Mouse (Mus musculus) right cerebral cortex, postnatal 25 days (tissue): Measurements from ENCODE around the gene Mus81.
A peak's percentile ranks its signal among the peaks of the same experiment; 100 is the strongest.
"Not testable (repeated sequence)": the region's sequence is repeated elsewhere in the genome, so short reads cannot be mapped to it uniquely, and the experiment has no call there.

ENCODE experiments used
- DNase-seq: peaks from one replicate; pipeline ENCODE4 v3.0.0; 2022

The Mus81 gene

DNA sequence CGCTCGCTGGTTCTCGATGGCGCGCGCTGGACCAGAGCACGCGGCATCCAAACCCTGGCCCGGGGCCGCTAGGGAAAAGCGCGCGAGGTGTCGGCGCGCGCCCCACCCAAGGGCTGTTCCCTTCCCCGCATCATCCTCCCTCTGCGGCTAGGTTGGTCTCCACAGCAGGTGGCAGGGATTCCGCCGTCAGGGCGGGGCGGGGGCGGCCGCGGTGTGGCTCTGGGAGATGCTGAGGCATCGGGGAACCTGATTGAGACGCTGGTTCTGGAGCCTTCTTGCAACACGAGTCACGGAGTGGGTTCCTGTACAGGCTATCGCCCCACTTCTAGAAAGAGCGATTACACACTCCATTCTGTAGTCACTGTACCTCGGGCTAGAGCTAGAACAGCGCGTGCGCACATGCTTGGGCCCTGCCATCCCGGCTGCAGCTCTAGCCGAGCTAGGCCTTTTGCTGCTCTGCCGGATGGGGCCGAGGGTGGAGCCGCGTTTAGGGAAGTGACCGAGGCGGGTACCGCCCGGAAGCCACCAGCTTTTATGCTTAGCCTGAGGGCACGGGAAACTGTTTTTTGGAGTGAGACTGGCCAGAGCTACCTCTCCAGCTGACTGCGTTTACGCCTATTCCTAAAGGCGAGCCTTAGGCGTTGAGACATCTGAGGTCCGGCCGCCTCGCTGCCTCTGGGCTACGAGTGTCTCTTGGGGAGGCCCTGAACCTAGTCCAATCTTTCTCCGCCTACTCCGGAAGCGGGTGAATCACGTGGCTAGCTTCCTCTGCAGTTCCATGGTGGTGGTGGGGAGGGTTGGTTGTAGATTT, 2.9 kb upstream of the Mus81 start:
- DNase-seq, result peak; percentile 86

DNA sequence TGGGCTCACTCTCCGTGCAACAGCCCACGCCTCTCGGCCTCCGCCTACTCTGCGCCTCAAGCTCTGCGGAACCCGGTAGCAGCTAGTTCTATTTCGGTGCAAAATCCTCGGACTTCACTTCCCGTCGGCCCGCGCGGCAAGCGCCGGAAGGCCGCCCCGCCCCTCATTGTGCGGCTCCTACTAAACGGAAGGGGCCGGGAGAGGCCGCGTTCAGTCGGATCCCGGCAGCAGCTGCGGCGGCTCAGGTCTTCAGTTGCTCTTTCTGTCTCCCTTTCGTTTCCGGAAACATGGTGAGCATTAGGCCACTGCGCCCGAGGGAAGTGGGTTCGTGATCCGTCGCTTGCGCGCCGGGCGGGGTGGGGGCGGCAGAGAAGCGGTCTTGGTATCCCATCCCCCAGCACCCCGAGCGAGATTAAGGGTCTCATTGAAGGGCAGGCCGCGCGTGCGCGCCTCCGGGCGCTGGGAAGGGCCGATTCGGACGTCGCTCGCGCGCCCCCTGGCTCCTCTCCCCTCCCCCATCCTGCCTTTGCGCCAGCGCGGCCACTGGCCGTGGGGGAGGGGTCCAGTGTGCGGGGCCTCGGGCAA, 2.2 kb upstream of the Mus81 start, which contains the start of gene Cfl1:
Cfl1 (plus strand) TSS at position 143 of the 585 bp plus-strand sequence.
- DNase-seq, result peak; percentile 95

DNA sequence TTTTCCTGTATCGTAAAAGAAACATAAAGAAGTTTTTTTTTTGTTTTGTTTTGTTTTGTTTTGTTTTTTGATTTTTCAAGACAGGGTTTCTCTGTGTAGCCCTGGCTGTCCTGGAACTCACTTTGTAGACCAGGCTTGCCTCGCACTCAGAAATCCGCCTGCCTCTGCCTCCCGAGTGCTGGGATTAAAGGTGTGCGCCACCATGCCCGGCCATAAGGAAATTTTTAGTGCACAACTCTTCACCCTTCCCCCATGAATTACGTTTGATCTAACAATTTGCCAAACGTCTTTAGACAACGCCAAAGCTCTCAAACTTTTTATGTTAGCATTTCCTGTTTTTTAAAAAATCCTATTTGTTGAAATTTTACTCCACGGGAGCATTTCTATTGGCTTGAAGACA, 1.5 kb upstream of the Mus81 start:
- not testable (repeated sequence) for DNase-seq

DNA sequence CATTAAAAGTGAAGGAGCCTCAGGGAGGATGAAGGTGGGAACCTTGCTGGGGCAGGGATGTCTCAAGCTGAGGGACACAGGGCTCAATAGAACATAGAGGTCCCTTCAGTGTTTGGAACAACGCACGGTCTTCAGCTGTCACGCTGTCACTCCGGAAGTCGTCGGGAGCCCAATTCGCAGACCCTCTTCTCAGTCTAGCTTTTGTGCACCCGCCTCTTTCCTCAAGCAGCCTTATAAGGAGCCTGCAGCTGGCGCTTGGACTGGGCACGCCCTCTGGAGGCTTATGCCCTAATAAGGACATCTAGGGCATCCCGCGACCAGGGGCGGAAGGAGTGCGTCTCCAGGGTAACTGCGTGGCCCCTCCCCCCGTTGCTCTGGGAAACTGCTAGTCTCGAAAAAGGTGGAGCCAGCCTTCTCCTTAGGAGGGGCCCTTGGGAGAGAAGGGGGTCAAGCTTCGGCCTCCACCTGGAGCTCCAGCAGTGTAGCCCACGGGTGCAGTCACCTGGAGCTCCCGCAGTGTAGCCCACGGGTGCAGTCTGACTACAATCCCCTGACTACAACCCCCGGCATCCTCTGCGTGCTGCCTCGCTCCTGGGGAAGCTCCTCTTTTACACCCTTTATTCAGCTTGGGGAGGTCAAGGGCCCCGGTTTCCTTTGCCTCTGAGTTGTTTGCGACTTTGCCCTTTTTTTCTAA, 823 bp upstream of the Mus81 start:
- DNase-seq, result peak; percentile 96

DNA sequence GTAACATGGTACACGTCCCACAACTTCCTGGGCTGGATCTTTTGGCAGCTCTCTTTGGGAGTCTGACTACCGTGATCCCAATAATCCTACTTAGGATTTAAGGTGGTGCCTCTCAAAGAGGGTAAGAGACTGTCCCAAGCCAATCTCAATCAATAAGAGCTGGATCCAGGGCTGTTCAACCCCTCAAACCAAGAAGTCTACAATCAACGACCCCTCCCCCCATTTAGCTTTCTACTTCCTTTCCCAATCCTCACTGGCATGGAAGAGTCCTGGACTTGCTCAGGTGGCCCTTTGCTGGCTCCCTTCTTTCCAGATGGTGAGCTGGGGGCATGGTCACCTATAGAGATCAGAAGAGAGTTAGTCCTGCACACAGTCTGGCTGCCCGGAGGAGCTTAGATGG, 1.4 kb downstream of the Mus81 start:
- no peak for DNase-seq

DNA sequence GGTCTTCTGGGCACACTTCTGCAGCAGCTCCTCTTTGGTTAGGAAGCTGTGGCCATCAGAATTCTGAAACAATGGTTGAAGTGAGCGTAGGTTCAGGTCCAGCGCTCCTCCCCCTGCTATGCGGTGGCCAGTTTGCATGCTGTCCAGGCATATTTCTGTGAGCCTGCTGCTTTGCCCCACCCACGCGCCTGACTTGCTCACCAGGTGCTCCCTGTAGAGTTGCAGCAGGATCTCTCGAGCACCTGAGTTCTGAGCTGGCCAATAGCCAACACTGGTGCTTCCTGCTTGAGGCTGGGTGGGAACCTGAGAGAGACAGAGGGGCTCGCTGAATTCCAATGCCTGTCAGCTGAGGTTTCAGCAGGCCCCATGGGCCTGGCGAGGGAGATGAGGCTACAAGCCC, 1.9 kb downstream of the Mus81 start:
- no peak for DNase-seq

DNA sequence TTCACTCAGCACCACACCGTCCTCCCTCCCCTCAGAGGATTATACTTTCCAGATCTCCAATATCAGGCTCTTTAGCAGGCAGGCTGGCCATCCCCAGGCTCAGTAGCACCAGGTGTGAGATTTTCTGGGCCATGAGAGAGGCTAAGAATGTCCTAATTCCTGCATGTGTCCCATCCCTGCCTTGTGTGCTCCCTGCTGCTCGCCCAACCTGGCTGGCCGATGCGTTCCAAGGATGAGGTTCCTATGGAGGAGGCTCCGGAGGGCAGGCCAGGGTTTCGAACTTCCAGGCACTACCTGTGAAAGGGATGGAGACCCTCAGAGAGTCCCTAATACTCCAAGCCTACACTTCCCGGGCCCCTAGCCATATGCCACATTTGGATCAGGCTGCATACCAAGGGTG, 2.4 kb downstream of the Mus81 start:
- DNase-seq, result no peak

DNA sequence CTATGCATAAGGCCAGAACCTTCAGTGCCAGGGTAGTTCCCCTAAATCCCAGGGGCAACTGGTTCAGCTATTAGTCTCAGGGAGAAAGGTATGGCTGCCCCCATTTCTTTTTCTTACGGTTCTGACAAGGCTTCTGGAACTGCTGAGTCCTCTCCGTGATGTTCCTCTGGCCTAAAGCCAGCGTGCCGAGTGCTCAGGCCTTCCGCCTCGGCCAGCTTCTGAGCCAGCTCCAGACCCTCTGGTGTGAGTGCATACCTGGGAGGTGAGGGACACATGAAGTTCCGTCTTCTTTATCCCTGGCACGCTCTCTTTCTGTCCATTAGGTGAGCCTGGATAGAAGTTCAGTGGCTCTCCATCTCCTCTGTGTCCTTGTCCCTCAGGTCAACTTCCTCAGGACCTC, 2.8 kb downstream of the Mus81 start:
- no peak for DNase-seq

DNA sequence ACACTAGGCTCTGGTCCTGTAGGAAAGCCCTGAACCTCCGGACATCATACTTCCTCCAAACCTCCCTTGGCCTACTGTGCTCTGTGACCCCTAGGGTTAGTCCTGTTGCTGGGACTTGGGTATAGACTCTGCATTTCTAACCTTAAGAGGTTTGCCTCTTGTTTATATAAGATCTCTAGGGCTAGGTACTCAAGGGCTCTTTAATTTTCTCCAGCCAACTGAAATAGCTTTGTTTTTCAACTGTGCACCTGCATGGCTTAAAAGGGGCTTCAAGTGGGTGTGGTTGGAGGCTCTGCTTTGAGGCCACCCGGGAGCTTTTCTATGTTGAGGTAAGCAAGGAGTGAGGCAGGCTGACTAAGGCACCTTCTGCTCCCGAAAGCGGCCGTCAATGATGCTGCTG, 3.7 kb downstream of the Mus81 start:
- no peak for DNase-seq

DNA sequence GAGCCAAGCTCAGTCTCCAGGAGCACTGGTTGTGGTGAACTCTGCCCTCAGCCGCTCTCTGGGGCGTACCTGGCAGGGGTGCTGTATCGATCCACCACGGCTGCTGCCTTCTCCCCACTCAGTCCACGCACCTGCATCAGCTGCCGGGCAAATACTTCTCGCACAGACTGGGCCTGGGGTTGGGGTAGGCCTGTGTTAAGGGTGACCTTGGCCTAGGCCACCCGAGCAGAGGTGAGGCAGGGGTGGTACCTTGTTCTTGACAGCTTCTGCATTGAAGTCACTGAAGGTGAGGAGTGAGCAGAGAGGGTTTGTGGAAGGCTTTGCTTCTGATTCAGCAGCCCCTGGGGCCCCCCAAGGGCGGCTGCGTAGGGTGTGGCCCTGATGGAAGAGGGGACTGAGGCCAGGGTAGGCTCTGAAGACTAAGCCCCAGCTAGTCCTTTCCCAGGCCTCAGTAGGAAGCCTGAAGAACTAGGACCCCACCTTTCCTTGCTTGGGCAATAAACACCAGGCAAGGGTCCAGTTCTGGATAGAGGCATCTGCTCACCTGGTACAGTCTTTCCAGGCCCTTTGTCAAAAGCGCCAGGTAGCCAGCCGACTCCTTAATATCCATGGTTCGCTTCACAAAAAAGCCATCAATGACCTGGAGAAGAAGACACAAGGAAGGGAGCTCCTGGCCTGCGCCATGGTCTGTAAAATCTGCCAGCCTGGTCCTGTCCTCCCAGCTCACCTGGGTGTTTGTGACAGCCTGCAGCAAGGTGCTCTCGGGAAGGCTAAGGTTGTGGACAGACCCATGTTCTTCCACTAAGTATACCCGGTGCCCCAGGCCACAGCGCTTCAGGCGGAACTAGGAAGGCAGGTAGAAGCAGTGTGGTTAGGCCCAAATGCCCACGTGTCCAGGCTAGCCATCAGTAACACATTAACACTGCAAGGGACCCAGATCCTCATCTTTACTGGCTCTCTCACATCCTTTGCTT, 4.5 kb downstream of the Mus81 start:
- DNase-seq, result no peak

DNA sequence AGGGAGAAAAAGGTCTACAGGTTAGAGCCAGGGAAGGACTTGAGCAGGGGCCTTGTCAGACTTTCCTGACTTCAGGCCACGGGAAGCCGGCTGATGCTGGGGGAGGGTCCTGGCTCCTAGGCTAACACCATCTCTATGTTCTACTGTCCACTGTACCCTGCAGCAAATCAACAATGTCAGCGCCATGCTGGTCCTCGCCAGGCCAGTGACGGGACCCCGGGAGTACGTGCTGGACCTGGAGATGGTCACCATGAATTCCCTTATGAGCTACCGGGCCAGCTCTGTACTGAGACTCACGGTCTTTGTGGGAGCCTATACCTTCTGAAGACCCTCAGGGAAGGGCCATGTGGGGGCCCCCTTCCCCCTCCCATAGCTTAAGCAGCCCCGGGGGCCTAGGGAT, 6.8 kb downstream of the Mus81 start:
- no peak for DNase-seq

DNA sequence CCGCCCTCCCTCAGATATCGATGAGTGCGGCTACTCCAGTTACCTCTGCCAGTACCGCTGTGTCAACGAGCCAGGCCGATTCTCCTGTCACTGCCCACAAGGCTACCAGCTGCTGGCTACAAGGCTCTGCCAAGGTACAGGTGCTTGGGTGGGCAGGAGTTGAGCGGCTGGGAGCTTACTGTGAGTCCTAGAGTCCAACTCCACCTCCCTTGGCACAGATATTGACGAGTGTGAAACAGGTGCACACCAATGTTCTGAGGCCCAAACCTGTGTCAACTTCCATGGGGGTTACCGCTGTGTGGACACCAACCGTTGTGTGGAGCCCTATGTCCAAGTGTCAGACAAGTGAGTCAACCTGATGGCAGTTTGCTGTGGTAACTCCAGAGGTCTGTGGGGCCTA, 8.2 kb downstream of the Mus81 start:
- DNase-seq, result no peak

DNA sequence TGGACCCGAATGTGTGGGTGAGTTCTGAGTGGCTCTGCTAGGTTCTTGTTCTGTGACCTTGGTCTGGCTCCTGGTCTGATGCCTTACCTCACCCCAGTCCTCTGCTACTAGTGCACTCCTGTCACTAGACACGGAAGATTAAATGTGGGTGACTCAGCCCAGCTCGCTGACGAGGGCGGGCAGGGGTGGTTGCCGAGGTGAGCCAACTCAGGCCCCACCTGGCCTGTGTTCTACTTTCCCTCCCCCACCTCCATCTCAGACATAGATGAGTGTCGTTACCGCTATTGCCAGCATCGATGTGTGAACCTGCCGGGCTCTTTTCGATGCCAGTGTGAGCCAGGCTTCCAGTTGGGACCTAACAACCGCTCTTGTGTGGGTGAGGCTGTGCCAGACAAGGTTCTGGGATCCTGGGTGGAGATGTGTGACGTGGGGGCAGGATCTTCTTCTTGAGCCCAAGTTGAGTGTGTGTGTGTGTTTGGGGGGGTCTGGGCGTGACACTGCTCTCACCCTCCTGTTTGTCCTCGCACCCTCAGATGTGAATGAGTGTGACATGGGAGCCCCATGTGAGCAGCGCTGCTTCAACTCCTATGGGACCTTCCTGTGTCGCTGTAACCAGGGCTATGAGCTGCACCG, 10.4 kb downstream of the Mus81 start:
- no peak for DNase-seq

DNA sequence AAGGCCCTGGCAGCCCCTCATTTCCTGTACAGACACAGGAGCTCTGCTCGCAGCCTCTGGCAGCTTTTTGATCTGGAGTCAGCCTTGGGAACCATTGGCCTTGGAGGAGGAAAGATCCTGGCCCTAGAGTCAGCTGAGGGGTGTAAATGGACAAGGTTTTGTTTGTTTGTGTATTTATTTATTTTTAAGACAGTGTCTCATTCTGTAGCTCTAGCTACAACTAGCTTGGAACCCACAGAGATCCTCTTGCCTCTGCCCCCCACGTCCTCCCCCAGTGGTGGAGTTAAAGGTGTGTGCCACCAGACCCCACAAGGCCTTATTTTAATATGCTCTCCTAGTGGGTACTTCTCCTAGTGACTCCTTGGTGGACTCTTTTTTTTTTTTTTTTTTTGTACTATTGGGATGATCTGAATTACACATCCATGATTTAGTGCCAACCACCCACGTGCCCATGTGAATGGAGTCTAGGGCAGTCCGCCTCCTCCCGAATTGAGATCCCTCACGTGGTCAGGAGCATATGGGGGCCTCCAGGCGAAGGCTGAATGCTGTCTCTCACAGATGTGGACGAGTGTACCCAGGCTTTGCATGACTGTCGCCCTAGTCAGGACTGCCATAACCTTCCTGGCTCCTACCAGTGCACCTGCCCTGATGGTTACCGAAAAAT, 11.1 kb downstream of the Mus81 start:
- DNase-seq, result no peak

DNA sequence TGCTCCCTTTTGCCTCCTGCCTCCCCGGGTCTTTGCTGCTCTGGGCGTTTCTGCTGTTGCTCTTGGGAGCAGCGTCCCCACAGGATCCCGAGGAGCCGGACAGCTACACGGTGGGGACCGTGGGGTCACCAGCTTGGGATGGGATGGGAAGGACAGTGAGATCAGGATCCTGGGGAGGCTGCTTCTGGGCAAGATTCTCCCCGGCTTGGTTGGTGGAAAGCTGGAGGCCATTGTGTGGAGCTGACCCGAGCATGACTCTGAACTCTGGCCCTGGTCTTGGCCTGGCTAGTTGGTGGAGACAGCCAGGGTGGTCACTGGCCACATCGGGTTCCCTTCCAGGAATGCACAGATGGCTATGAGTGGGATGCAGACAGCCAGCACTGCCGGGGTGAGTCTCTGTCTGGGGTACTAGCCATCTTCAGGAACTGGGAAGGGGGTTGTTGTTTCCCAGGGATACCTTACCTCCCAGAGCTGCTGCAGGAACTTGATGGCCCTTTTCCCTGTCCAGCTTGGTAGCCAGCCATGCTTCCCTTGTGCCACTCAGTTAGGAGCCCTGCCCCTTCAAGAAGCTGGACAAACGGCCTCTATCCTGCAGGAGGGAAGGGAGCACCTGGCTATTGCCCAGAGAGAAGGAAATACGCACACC, 13.0 kb downstream of the Mus81 start:
- DNase-seq, result no peak

DNA sequence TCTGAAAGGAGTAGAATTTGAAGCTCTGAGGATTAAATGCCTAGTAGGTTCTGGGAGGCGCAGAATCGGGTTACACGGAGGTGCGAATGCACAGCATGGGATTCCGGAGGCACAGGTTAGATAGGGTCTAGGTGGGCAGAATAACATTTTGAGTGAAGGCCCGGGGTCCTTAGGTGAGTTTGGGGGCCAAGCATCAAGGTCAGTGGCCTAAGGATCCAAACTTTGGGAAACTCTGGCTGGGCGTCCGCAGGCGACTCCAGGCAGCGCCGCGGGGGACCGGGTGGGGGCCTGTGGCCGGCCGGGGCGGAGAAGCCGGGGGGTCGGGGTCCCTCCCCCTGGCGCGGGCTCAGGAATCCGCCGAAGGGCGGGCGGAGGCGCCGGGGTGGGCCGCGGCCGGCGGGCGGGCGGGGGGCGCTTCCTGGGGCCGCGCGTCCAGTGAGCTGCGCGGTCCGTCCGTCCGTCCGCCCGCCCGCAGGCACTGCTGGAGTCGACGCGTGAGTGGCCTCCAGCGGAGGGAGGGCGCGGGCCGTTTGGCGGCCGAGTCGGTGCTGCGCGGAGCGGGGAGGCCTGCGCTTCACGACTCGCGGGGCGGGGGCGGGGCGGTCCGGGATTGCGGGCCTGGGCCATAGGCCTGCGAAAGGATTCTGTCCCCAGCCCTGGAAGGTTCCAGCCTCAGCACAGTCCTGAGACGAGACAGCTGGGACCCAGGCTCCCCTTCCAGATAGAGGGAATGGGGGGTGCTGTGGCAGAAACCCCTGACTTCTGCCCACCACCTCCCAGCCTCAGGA, 13.7 kb downstream of the Mus81 start:
- no peak for DNase-seq

DNA sequence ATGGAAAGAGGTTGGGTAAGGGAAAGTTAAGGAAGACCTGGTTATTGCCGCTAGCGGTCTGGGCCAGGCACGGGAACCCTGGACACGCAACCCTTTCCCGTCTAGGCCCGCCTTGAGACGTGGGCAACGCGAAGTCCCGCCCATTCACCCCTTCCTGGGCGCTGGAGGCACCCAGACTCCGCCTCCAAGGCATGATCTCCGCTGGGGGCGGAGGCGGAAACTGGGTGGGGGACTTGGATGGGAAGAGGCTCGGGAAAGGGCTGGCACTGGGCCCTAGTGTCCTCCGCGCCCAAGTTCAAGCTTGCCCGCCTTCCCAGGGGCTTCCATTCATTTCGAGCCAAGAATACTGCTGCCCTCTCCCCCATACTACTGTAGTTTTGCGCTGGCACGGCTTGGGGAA, 14.5 kb downstream of the Mus81 start, which contains the start of gene Efemp2:
Efemp2 (plus strand) TSS at position 235 of the 400 bp plus-strand sequence.
- peak; percentile 69 for DNase-seq

DNA sequence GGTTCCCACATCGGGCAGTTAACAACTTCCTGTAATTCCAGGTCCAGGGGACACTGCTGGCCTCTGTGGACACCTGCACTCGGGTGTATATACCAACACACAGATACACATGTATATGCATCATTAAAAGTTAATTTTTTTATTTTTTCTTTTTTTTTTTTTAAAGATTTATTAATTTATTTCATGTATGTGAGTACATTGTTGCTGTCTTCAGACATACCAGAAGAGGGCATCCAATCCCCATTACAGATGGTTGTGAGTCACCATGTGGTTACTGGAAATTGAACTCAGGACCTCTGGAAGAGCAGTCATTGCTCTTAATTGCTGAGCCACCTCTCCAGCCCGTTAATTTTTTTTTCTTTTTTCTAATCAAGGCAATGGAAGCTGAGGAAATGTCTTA, 15.3 kb downstream of the Mus81 start:
- DNase-seq, result no peak

DNA sequence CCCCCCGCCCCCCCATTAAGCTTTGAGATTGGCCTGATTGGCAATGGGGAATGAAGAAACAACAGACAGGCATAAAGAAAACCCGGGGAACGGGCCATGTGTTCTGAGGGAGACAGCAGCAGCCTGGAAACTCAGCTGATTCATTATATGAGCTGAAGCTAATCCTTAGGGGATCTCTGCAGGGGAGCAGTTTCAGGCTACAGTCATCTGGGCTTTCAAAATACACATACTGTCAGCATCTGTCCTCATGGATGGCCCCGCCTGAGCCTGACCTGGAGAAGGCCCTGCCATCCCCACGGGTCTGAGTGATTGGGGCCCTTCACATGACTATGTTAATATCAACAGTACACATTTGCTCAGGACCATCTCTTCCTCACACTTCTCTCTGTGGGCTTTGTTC, 16.4 kb downstream of the Mus81 start:
- no peak for DNase-seq

DNA sequence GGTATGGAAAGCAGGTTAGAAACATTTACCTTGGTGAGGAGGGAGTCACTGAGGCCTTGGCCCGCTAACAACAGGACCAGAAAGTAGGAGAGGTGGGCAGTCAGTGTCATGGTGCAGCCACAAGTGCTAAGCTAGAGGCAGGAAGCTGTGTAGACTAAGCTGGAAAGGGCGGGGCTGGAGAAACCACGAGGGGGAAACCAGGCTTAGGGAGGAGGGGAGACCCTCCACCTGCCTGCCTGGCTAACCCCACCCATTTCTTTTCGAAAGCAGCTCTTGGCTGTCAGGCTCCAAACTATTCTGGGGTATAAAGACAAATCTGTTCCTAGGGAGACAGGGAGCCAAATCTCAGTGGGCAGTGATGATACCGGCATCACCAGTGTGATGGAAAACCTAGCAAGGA, 19.8 kb downstream of the Mus81 start, which contains the start of gene Ctsw:
Ctsw (minus strand) TSS at position 134 of the 400 bp plus-strand sequence.
- DNase-seq, result no peak
